Mouse (Mus musculus) layer of hippocampus, postnatal 14 days (tissue): ENCODE data around the gene Bace2. TPM values are rescaled to one million over a fixed set of nuclear protein-coding genes. Genes with fewer than 3 reads are reported as not detected.
A peak's percentile ranks its signal among the peaks of the same experiment; 100 is the strongest.

ENCODE experiments used
- DNase-seq, 2 experiments: peaks; one replicate each; pipeline ENCODE4 v3.0.0; 2021 to 2022; ENCODE audit warnings: low spot score in 2 of 2, mixed read lengths in 1 of 2
- long read RNA-seq, 2 experiments: library from polyadenylated mRNA; stranded (forward); transcript quantifications; one replicate each; pipeline ENCODE4 v2.0.0; 2021
- total RNA-seq, 2 experiments: library from RNA; stranded (reverse); gene quantifications; 2 replicates each; pipeline ENCODE4 v1.2.3; 2021

The Bace2 gene
- total RNA-seq = 10 to 100 TPM in 1 of 2 experiments, 1 to 10 TPM in 1; 5.8 to 10.7 TPM
- long read RNA-seq, experiment 1, full-length matches to known transcripts = 1 of 3 reads
- long read RNA-seq, experiment 1, partial matches to known transcripts = 1 of 3 reads
- long read RNA-seq, experiment 1, other reads (novel, unspliced or antisense) = 1 of 3 reads
- long read RNA-seq, experiment 2, full-length matches to known transcripts = 3 of 7 reads
- long read RNA-seq, experiment 2, partial matches to known transcripts = 0 of 7 reads
- long read RNA-seq, experiment 2, other reads (novel, unspliced or antisense) = 4 of 7 reads

- DNase-seq = peak; percentile 19 to 36
These were observed at the start of gene Bace2 for GRCm38 (mm10) chr16:97356499-97357187. Bace2 (plus strand) TSS chr16:97356742.

- no peak for DNase-seq
These were observed 48.9 kb upstream of the Bace2 start for GRCm38 (mm10) chr16:97307594-97307993.

DNA sequence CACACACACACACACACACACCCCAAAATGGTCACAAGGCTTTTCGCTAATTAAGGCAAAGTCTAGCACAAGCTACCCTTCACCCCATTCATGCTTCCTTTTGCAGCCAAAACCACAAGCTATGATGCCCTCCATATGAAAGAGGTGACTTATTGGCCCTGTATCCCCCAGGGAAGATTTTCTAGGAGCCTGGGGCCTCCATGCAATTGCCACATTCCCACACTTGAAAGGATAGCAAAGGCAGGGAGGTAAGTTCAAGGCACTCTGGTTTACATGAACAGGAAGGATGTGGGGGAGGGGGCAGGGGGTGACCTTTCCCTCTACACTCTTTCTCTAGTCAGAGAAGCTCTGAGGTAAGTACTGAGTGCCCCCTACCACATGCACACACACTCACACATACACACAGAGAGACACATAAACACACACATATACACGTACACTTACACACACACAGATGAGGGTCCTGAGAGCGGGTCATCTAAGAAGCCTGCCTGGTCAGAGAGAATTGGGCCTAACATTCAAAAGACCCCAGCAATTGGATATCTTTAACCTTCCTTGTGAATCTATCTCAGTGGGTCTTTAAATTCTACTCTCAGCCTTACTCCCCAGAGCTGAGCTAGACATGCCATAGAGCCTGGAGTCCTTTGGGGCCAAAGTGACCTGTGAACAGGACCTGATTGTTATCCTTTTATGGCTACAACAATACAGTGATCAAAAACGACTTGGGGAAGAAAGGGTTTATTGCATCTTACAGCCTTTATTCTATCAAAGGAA, 46.6 kb upstream of the Bace2 start:
- DNase-seq = no peak

GRCm38 (mm10) chr16:97310570-97310846, 46.0 kb upstream of the Bace2 start:
- DNase-seq = no peak

DNA sequence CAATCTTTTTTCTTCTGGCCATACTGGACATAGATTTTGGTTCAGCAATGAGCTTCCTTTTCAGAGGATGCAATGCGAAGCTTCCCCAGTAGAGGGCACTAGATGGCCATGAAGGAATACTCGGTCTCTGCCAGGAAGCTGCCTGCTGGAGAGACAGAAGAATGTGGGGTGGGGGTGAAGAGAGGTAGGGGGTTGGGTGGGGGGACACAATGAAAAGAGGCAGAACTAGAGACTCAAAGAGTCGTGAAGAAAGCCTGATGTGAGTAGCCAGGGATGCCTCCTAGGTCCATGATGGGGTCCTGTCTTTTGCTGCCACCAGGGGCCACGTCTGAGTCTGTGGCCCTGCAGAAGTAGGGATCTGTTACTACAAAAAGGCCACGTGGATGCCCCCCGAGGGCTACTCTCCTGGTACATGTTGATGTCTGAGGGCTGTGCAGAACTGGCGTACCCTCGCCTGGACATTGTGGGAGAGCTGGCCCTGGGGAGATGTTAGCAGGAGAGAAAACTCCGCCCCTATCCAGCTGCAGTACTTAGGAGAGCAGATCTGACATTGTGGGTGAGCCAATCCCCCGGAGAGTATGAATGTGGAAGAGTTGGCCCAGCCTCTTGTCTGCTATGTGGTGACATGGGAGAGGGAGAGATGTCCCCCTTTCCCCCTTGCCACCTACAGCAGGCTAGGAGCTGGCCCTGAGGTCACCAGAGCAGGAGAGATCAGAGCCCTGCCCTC, 43.4 kb upstream of the Bace2 start:
- DNase-seq = peak; percentile 83 to 84

DNA sequence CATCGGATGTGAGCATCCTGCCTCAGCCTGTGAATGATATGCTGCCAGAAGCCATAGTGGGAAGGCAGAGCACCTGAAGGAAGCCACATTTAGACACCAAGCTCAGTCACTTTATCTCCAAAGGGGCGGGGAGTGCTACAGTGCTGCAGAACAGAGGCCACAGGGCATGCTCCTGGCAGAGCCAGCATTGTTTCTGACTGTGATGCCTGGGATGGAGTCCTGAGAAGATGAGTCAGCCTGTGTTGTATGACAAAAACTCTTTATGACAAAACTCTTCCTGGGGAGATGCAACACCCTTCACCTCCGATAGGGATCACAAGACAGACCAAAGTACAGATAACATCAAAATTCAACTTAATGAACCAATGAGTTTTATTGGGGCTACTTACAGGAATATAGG, 35.0 kb upstream of the Bace2 start:
- DNase-seq = no peak

GRCm38 (mm10) chr16:97322604-97323003, 33.9 kb upstream of the Bace2 start:
- no peak for DNase-seq

DNA sequence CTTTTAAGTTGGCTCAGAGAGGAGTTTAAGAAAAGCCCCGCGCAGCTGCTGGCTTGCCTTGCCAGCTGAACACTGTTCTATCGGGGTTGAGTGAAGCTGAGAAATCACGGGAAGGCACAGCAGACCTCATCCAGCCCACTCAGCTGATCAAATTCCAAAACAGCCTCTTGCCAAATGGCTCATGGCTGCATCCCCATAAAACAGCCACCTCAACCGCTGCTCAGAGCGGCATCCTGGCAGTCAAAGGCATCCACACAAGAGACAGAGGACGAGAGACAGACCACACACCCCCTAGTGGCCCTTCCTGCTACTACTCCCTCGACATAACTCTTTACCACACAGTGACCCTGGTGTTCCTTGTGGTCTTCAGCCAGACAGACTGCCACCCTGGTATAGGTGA, 30.6 kb upstream of the Bace2 start:
- peak; percentile 55 to 60 for DNase-seq

DNA sequence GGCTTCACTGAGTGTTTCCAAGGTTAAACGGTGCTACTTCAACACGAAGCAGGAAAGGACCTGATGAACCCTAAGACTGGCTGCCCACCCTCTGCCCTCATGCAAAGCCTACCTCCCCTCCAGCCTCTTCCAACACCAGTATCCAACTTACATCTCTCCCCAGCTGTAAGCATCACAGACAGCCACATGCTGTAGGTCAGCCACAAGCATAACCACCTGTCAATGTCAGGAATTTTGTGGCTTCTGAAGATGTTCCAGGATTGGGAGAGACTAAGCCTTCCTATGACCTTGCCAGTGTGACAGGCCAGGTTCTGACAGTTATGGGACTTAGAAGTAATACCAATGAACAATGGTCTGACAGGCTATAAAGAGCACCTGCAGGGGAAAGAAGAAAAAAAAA, 27.9 kb upstream of the Bace2 start:
- DNase-seq = no peak

GRCm38 (mm10) chr16:97353013-97353412, 3.5 kb upstream of the Bace2 start:
- DNase-seq = no peak

DNA sequence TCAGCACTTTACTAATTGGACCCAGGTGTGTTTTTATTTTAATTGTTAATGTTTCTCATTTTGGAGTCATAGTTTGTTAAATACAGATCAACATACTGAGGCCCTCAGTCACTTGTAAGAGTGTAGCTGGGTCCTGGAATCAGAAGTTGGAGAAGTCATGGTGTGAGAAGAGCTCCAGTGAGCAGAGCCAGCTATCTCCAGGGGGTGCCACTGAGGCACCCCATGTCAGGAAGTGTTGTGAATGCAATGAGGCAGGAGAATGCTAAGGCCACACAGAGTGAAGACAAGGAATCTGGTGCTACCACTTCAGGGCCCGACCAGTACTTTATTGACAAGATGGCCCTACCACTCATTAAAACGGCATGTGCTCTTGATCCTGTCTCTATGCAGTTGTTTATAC, 1.9 kb upstream of the Bace2 start:
- DNase-seq = no peak

- DNase-seq = peak; percentile 16 to 18
These were observed 763 bp downstream of the Bace2 start for GRCm38 (mm10) chr16:97357188-97357821.

GRCm38 (mm10) chr16:97362231-97362888, 5.8 kb downstream of the Bace2 start:
- DNase-seq = no peak

DNA sequence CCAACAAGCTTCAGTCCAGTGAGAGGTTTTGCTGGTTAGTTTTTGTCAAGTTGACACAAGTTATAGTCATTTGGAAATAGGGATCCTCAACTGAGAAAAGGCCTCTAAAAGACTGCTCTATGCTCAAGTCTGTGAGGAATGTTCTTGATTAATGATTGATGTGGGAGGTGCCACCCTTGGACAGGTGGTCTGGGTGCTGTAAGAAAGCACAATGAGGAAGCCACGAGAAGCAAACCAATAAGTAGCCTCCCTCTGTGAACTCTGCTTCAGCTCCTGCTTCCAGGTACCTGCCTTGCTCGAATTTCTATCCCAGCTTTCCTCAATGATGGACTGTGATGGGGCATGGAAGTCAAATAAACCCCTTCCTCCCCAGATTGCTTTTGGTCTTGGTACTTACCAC, 9.6 kb downstream of the Bace2 start:
- DNase-seq = no peak

- no peak for DNase-seq
These were observed 13.7 kb downstream of the Bace2 start for GRCm38 (mm10) chr16:97370258-97370657.

DNA sequence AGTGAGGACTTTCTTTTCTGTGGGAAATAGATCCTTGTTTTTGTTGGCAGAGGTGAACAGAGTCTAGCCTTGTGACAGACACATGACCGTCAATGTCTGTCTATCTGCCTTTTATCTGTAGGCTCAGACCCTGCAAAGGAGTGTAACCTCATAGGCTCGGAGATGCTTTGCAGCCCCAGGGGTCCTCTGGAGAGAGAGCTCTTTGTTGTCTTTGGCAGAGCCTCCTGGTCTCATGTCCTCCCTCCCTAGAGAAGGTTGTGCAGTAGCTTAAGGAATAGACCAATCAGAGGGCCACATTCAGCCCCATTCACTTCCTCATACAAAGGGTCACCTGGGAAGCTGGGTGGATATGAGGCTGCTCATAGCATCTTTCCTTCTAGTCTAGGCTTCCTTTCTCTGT, 31.4 kb downstream of the Bace2 start:
- no peak for DNase-seq

- no peak for DNase-seq
These were observed 34.7 kb downstream of the Bace2 start for GRCm38 (mm10) chr16:97391289-97391688.

DNA sequence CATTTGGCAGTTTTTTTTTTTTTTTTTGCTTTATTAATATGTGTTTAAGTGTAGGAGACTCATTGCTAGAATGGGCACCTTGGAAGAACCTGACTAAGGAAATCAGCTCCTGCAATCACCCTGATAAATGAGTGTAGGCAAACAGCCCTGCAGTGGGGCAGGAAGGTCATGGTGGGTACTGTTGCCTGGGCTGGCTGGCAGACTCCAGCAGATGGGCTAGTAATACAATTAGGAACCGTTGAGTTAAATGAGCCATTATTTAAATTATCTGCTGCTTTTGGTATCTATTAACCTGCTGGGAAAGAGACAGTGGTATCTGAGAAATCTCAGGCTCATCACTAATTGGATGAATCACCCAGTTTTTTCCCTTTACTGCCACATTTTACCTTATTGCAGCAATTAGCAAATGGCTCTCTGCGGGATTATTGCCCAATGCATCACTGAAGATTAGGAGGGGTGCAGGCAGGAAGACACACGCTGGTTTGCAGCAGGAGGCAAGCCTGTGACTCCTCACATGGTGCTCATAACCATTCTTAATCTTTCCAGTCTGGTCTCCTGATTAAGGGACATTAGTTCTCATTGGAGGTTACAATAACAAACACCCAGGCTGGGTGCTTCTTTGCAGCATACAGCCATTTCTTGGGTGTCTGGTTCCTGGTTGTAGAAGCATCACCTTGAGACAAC, 35.3 kb downstream of the Bace2 start:
- no peak for DNase-seq

DNA sequence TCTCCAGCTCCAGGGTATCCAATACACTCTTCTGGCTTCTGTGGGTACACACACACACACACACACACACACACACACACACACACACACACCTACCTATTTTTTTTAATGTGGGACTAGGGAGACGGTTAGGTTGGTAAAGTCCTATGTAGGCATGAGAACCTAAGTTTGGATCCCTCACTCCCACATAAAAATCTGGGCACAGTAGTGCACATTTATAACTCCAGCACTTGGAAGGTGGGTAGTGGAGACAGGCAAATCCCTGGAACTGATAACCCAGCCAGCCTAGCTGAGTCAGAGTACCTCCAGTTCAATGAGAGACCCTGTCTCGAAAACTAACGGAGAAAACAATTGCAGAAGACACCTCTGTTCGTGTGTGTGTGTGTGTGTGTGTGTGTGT, 39.9 kb downstream of the Bace2 start:
- DNase-seq = no peak

DNA sequence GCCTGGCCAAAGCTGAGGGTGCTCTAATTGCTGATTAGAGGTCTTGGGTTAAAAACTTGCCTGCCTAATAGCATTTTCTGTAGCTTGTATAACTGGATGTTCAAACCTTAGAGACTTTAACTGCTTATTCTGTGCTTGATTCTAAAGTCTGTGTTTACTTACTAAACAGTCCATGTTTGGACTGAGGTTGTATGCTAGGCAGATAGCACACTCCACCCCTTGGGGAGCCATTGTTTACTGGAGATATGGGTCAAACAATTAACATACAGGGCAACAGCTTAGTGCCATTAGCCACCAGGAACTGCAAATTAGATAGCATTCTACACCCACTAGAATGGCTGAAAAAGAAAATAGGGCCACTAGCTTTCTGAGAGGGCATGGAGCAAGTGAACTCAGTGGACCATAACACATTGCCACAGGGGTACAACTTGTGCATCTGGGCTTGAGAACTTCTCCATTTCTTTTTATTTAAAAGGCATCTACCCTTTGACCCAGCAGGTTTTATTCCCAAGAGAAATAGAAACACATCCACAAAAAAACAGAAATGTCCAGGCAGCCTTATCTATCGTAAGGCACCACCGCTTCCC, 41.5 kb downstream of the Bace2 start:
- DNase-seq = no peak
